Mouse (Mus musculus): ENCODE data around the gene Sag. TPM values are rescaled to one million over a fixed set of nuclear protein-coding genes. Genes with fewer than 3 reads are reported as not detected.

The Sag gene
- polyA plus RNA-seq, 1 experiment from 2014 or later, result 1.2 TPM

DNA sequence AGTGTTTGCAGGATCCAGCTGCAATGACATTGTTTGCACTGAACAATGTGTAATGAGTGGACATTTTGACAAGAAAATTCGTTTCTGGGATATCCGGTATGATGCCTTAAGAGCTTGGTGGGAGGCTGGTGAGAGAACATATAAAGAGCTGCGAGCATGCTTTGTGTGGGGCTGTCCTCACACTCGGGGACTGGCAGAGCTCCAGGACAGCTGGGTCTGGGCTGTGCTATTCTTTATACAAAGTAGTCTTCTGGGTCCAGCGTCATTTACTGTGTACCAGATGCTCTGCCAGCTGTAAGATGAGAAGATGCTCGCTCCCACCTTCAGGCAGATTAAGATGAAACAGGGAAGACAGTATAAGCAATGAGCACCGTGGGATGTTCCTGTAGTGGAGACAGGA lies 17.2 kb upstream of the Sag start:
- 46% methylated on average over 7 of the region's 7 CpGs for WGBS
- peak; percentile 89 for ATAC-seq (ENCODE audit: borderline replicate concordance, extremely low read depth, low FRiP score, low TSS enrichment)
- Histone ChIP-seq H3K9ac (no peak overlapping the region), H3K4me2 (no peak overlapping the region), H3K4me1 (peaks cover 13% of the 10 kb centered on the region), H3K4me3 (no peak overlapping the region), H3K36me3 (peaks cover 78% of the 10 kb centered on the region), H3K27ac (peak overlapping the region; percentile 62), H3K27me3 (no peaks in the 10 kb centered on the region), H3K9me3 (no peaks in the 10 kb centered on the region)

DNA sequence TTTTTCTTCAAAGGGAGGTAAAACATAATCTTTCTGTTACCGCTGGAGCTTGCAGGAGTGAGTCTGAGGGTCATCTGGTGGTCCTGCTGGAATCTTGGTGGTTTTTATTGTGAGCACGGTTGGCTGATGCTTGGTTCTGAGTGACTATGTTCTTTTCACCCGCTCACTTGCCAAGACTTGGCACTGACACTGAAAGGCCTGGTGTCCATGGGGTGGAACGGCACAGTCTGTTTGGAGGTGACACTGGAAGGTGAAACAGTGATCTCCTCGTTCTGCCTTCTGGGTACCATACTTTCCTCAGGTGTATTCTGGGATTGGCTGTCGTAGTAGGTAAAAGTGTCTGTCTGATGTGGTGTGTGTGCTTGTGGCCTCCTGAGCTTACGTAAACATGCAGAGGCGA lies 13.8 kb upstream of the Sag start:
- H3K27me3 ChIP-seq, result no peaks in the 10 kb centered on the region
- H3K4me3 ChIP-seq, result no peak overlapping the region
- 86% methylated on average over 8 of the region's 8 CpGs for WGBS
- peaks cover 74% of the 10 kb centered on the region for H3K36me3 ChIP-seq
- ATAC-seq (ENCODE audit: borderline replicate concordance, extremely low read depth, low FRiP score, low TSS enrichment), result no peak
- H3K4me2 ChIP-seq, result no peak overlapping the region
- H3K9ac ChIP-seq, result no peak overlapping the region
- no peaks in the 10 kb centered on the region for H3K9me3 ChIP-seq
- no peak overlapping the region for H3K27ac ChIP-seq
- H3K4me1 ChIP-seq, result peaks cover 13% of the 10 kb centered on the region

DNA sequence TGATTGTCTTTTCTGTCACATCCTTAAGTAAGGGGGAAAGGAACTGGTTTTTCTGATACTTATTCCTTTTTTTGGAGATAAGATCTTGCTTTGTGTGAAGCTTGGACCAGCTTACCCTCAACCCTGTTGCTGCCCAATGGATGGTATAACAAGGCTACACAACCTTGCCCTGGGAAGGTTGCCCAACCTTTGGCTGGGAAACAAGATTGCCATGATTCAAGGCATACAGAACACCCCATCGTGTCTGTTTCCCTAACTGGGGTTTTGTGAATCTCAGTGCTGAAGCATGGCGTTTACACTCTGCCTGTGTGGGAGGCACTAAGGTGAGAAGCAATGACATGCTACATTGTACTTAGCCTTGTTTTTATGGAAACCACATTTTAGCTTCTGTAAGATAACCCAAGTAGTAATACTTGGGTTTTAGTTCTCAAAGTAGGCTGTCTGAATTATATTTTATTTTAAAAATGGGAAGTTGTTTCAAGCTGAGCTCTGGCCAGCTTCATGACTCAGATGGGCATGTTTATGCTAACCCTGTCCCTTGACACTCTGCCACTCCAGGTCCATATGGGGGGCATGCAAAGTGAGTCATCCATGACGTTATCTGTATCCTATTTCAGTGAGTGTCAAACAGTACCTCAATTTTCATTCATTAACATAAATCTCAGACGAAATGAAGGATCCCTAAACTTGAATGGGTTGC lies 10.9 kb upstream of the Sag start:
- ATAC-seq (ENCODE audit: borderline replicate concordance, extremely low read depth, low FRiP score, low TSS enrichment), result no peak
- Histone ChIP-seq H3K36me3 (peaks cover 54% of the 10 kb centered on the region), H3K4me2 (no peak overlapping the region), H3K9ac (no peak overlapping the region), H3K27me3 (no peaks in the 10 kb centered on the region), H3K4me1 (no peaks in the 10 kb centered on the region), H3K9me3 (no peaks in the 10 kb centered on the region), H3K27ac (no peak overlapping the region), H3K4me3 (no peak overlapping the region)
- 74% methylated on average over 4 of the region's 4 CpGs for WGBS

DNA sequence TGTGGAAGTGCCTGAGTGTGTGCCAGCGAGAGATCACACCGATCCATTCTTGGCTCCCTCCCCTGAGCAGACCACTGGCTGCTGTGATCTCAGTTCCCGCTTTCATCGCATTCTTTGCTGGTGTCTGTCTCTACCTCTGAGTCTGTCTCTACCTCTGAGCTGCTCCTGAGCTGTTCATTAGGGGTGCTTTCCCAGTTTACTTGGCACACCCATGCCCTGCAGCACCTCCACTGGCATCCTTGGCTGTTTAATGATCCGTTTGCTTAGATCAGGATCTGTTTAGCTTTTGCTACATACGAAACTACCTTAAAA lies 10.4 kb upstream of the Sag start:
- no peak overlapping the region for H3K9ac ChIP-seq
- no peak overlapping the region for H3K4me3 ChIP-seq
- no peak overlapping the region for H3K27ac ChIP-seq
- H3K4me1 ChIP-seq, result no peaks in the 10 kb centered on the region
- WGBS, result 88% methylated on average over 6 of the region's 6 CpGs
- no peaks in the 10 kb centered on the region for H3K27me3 ChIP-seq
- H3K36me3 ChIP-seq, result peaks cover 49% of the 10 kb centered on the region
- no peak for ATAC-seq (ENCODE audit: borderline replicate concordance, extremely low read depth, low FRiP score, low TSS enrichment)
- H3K4me2 ChIP-seq, result no peak overlapping the region
- H3K9me3 ChIP-seq, result no peaks in the 10 kb centered on the region

DNA sequence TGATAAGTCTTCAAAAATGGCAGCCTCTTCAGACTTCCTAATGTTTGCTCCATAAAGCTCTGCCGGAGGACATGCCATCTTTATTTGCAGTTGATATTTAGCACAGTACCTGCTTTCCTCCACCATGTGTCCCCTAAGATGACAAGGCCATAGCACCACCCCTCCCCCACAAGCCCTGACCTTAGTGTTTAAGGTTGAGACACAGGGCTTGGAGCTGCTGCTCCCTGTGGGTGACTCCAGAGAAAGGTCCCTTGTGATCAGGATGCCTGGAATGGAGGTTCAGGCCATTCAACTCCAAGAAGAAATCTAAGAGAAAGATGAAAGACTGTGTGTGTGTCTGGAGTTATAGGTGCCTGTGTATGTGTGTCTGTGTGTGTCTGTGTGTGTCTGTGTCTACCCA lies 5.8 kb upstream of the Sag start:
- ATAC-seq (ENCODE audit: borderline replicate concordance, extremely low read depth, low FRiP score, low TSS enrichment), result no peak

DNA sequence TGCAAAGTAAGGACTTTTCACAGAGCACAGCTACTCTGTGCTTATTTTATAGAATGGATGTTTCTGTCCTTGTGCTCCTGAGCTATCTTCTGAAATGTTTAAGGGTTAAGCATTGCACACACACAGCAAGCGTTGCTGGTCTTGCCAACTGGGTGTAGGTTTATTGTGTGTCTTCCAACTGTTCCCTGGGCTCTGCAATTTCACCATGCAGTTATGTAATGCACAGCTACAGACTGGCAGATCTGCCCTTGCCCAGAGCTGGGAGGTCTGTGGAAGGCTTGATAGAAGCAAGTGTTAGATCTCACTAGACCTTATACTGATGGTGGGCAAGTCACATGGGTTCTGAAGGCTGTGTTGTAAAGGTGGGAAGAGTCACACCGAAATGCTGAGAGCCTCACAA lies 5.2 kb upstream of the Sag start:
- 83% methylated on average over 2 of the region's 2 CpGs for WGBS
- H3K9ac ChIP-seq, result no peak overlapping the region
- peaks cover 6% of the 10 kb centered on the region; the same call in 1 of the 2 replicates for H3K36me3 ChIP-seq
- no peak overlapping the region for H3K27ac ChIP-seq
- no peaks in the 10 kb centered on the region for H3K27me3 ChIP-seq
- no peak overlapping the region for H3K4me3 ChIP-seq
- H3K4me2 ChIP-seq, result no peak overlapping the region
- H3K4me1 ChIP-seq, result no peaks in the 10 kb centered on the region
- H3K9me3 ChIP-seq, result no peaks in the 10 kb centered on the region
- ATAC-seq (ENCODE audit: borderline replicate concordance, extremely low read depth, low FRiP score, low TSS enrichment), result no peak

More for the DNA sequence above, 5.8 kb upstream of the Sag start:
- H3K9me3 ChIP-seq, result no peaks in the 10 kb centered on the region
- WGBS, result 71% methylated on average over 1 of the region's 1 CpGs
- no peaks in the 10 kb centered on the region for H3K27me3 ChIP-seq
- H3K4me3 ChIP-seq, result no peak overlapping the region
- H3K4me1 ChIP-seq, result no peaks in the 10 kb centered on the region
- no peak overlapping the region for H3K4me2 ChIP-seq
- no peak overlapping the region for H3K9ac ChIP-seq
- peaks cover 11% of the 10 kb centered on the region for H3K36me3 ChIP-seq
- no peak overlapping the region for H3K27ac ChIP-seq

DNA sequence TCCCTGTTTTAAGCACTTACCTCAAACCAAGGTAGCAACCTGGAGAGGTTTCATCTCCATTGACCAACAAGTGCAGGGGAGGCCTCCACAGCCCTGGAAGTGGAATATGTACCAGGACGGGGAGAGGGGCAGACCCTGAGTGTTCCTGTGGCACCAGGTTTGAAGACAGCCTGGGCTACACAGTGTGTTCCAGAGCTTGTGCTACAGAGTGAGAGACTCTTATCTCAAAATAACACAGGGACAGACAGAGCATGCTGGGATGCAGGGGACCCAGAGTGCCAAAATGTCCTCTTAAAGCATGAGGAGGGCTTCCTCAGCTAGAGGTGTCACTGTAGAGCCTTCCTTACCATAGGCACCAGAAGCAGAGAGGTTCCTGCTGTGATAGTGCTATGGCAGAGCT lies 4.3 kb downstream of the Sag start:
- Histone ChIP-seq H3K9me3 (no peaks in the 10 kb centered on the region), H3K27ac (no peak overlapping the region), H3K27me3 (no peaks in the 10 kb centered on the region), H3K4me2 (no peak overlapping the region), H3K36me3 (no peaks in the 10 kb centered on the region), H3K4me3 (no peak overlapping the region), H3K4me1 (no peaks in the 10 kb centered on the region), H3K9ac (no peak overlapping the region)
- no peak for ATAC-seq (ENCODE audit: borderline replicate concordance, extremely low read depth, low FRiP score, low TSS enrichment)
- 76% methylated on average over 1 of the region's 1 CpGs for WGBS

DNA sequence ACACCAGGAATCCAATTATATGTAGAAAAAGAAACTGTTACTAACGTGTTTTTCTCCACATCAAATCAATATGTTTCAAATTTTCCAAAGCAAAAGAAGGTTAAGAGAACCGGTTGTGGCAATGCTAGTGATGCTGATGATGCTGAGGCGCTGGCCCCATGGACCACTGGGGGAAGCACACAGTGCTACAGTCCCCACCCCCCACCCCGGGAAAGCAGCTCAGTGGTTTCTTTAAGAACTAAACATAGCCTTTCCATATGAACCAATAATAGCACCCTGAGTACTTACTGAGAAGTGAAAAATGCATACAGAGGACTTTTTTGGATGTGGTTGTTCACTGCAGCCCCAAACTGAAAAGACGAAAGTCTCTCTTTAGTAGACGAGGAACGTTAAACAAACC lies 7.9 kb downstream of the Sag start:
- Histone ChIP-seq H3K9ac (no peak overlapping the region), H3K9me3 (no peaks in the 10 kb centered on the region), H3K27ac (no peak overlapping the region), H3K4me1 (no peaks in the 10 kb centered on the region), H3K4me3 (no peak overlapping the region), H3K27me3 (no peaks in the 10 kb centered on the region), H3K36me3 (no peaks in the 10 kb centered on the region), H3K4me2 (no peak overlapping the region)
- WGBS, result 85% methylated on average over 7 of the region's 7 CpGs
- no peak for ATAC-seq (ENCODE audit: borderline replicate concordance, extremely low read depth, low FRiP score, low TSS enrichment)

DNA sequence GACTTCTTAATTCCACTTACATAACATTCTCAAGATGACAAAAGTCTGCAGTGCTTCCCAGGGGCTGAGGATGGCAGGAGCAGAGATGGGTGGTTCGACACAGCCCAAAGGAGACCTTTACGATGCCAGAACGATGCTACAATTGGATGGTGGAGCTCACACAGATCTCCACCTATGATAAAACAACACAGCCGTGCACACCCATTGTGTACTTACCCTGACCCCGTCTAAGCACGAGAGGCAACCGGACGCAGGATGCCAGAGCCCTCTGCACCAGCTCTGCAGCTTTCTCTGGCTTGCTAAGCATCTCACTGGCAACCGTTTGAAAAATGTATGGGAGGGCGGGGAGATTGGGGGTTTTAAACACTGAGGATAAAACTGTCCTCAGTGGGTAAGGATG lies 8.6 kb downstream of the Sag start:
- Histone ChIP-seq H3K4me3 (no peak overlapping the region), H3K4me2 (no peak overlapping the region), H3K36me3 (no peaks in the 10 kb centered on the region), H3K9me3 (no peaks in the 10 kb centered on the region), H3K27ac (no peak overlapping the region), H3K27me3 (no peaks in the 10 kb centered on the region), H3K4me1 (no peaks in the 10 kb centered on the region), H3K9ac (no peak overlapping the region)
- 59% methylated on average over 10 of the region's 10 CpGs for WGBS
- no peak for ATAC-seq (ENCODE audit: borderline replicate concordance, extremely low read depth, low FRiP score, low TSS enrichment)

DNA sequence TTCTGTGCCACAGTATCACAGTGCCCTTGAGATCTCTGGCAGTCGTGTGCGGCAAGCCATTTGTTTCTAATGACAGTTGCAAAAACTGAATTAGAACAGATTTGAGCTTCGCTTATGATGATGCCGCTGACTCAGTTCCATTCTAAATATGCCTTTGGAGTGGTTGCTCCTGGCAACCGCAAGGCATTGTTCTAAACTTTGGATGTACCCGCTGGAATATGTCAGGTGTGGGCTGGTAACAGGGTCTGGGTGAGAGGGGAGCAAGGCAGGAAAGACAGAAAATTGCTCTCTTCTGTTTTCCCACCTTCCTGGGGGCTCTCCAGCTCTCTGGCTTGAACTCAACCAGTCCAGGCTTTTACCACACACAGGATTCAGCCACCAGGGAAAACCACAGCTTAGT lies 9.7 kb downstream of the Sag start:
- no peaks in the 10 kb centered on the region for H3K9me3 ChIP-seq
- no peaks in the 10 kb centered on the region for H3K4me1 ChIP-seq
- H3K9ac ChIP-seq, result no peak overlapping the region
- H3K27me3 ChIP-seq, result no peaks in the 10 kb centered on the region
- no peak overlapping the region for H3K27ac ChIP-seq
- H3K36me3 ChIP-seq, result no peaks in the 10 kb centered on the region
- no peak overlapping the region for H3K4me3 ChIP-seq
- WGBS, result 77% methylated on average over 6 of the region's 6 CpGs
- no peak for ATAC-seq (ENCODE audit: borderline replicate concordance, extremely low read depth, low FRiP score, low TSS enrichment)
- no peak overlapping the region for H3K4me2 ChIP-seq

DNA sequence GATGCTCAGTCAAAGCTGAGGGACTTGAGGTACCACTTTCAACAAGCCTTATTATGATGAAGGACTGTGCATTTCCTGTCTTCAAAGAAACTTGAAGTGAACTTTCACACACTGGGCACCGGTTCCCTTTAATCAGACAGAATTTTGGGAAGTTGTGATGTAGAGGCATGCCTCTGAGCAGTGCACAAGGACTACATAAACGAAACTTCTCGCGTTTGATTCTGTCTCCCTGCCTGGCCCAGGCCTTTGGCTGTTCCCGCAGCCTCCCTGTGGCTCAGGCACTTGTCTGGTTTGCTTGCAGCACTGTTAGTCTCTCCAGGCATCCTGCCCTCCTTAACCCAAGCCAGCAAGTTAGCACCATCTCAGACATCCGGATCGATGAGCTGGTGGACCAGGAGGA lies 10.2 kb downstream of the Sag start:
- Histone ChIP-seq H3K4me2 (no peak overlapping the region), H3K27ac (no peak overlapping the region), H3K4me3 (no peak overlapping the region), H3K36me3 (no peaks in the 10 kb centered on the region), H3K4me1 (no peaks in the 10 kb centered on the region), H3K27me3 (no peaks in the 10 kb centered on the region), H3K9me3 (no peaks in the 10 kb centered on the region), H3K9ac (no peak overlapping the region)
- ATAC-seq (ENCODE audit: borderline replicate concordance, extremely low read depth, low FRiP score, low TSS enrichment), result no peak
- 55% methylated on average over 7 of the region's 7 CpGs for WGBS

DNA sequence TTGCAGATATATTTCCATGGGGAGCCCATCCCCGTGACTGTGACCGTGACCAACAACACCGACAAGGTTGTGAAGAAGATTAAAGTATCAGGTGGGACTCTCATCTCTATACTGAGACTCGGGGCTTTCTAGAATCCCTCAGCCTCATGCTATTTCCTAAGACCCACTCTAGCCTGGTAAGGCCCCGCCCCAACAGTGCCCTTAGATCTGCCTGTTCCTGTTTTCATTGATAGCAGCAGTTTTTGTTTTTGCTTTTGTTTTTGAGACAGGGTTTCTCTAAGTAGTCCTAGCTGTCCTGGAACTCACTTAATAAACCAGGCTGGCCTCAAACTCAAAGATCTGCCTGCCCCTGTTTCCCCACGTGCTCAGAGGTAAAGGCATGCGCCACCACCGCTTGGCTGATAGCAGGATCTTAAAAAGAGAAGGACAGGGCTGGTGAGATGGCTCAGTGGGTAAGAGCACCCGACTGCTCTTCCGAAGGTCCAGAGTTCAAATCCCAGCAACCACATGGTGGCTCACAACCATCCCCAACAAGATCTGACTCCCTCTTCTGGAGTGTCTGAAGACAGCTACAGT lies 21.0 kb downstream of the Sag start:
- H3K27ac ChIP-seq, result no peak overlapping the region
- no peaks in the 10 kb centered on the region for H3K36me3 ChIP-seq
- H3K4me1 ChIP-seq, result peaks cover 5% of the 10 kb centered on the region; the same call in 1 of the 2 replicates
- 87% methylated on average over 10 of the region's 10 CpGs for WGBS
- H3K27me3 ChIP-seq, result no peaks in the 10 kb centered on the region
- H3K9ac ChIP-seq, result no peak overlapping the region
- H3K9me3 ChIP-seq, result no peaks in the 10 kb centered on the region
- ATAC-seq (ENCODE audit: borderline replicate concordance, extremely low read depth, low FRiP score, low TSS enrichment), result no peak
- H3K4me2 ChIP-seq, result no peak overlapping the region
- H3K4me3 ChIP-seq, result no peak overlapping the region

DNA sequence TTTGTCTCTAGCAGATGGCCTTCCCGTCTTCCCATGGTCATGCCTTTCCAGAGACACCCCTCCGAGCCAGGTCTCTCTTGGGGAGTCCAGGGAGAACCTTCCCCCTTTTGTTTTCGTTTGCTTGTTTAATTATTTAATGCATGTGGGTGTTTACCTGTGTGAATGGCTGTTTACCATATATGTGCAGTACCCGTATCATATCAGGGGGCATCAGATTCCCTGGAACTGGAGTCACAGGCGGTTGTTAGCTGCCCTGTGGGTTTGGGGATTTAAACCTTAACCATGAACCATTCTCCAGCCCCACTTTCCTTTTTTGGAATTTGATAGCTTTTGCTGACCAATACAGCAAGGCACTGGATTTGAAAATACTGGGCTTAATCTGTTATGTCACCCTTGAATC lies 21.8 kb downstream of the Sag start:
- no peaks in the 10 kb centered on the region for H3K27me3 ChIP-seq
- no peak overlapping the region for H3K27ac ChIP-seq
- no peak overlapping the region for H3K4me2 ChIP-seq
- no peak overlapping the region for H3K4me3 ChIP-seq
- no peak for ATAC-seq (ENCODE audit: borderline replicate concordance, extremely low read depth, low FRiP score, low TSS enrichment)
- no peak overlapping the region for H3K9ac ChIP-seq
- peaks cover 5% of the 10 kb centered on the region; the same call in 1 of the 2 replicates for H3K4me1 ChIP-seq
- no peaks in the 10 kb centered on the region for H3K36me3 ChIP-seq
- H3K9me3 ChIP-seq, result no peaks in the 10 kb centered on the region
- WGBS, result 84% methylated on average over 5 of the region's 5 CpGs

Data from lung, embryonic 15.5 days (tissue).